Mouse (Mus musculus) lung, postnatal 10 days (tissue): ENCODE data around the gene Unc119.

Source experiments
- DNase-seq: peaks from one replicate; pipeline ENCODE4 v3.0.0; 2021

Gene Unc119

DNA sequence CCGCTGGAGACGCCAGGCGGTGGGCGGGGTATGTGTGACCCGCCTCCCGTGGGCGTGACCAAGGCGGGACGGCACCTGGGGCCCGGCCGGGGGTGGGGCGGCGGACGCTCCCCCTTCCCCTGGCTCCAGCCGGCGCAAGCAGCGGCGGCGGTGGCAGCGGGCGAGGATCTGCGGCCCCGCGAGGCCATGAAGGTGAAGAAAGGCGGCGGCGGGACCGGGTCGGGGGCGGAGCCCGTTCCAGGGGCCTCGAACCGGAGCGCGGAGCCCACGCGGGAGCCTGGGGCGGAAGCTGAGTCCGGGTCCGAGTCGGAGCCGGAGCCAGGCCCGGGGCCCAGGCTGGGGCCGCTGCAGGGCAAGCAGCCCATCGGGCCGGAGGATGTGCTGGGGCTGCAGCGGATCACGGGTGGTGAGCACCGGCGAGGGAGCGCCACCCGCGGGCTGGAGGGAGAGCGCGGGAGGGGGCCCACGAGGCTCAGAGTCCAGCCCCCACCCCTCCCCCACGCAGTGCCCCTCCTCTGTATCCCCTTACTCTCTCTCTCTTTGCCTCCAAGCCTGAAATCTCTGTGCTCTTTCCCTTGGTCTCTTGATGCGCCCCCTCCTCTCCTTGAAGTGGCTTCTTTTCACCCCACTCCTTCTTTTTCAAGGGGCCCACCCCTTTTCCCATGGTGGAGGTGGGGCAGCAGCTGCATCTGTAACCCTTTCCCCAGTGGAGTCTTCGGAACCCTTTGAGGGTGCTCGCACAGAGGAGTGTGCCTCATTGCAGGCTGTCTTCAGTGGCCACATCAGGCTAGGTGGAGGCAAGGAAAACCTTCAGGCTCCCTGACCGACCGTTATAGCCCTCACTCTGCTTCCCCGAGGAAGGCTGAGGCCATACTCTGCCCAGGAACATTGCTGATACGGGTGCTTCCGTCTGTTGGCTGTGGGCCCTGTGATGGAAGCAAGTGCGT lies at the start of gene Unc119:
TSS of gene Unc119 (plus strand) at position 102 of the 947 bp plus-strand sequence.
- DNase-seq = peak; percentile 82

GRCm38 (mm10) chr11:78294585-78294984 lies 48.7 kb upstream of the Unc119 start:
- no peak for DNase-seq

DNA sequence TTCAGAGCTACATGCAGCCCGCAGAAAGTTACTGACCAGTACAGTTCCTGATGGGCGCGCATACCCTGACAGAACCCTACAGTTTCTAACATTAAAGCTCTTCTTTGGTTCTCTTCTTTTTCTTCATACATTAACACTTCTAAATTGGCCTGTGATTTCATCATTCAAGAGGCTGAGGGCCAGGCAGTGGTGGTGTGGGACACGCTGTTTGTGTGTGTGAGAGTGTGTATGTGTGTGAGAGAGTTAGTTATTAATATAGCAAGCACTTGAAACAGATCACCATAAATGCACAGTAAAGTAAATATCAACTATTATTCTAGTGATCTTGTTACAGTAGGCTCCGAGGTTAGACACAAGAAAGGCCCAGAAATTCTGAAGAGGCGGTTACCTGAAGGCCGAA lies 42.4 kb upstream of the Unc119 start:
- no peak for DNase-seq

DNA sequence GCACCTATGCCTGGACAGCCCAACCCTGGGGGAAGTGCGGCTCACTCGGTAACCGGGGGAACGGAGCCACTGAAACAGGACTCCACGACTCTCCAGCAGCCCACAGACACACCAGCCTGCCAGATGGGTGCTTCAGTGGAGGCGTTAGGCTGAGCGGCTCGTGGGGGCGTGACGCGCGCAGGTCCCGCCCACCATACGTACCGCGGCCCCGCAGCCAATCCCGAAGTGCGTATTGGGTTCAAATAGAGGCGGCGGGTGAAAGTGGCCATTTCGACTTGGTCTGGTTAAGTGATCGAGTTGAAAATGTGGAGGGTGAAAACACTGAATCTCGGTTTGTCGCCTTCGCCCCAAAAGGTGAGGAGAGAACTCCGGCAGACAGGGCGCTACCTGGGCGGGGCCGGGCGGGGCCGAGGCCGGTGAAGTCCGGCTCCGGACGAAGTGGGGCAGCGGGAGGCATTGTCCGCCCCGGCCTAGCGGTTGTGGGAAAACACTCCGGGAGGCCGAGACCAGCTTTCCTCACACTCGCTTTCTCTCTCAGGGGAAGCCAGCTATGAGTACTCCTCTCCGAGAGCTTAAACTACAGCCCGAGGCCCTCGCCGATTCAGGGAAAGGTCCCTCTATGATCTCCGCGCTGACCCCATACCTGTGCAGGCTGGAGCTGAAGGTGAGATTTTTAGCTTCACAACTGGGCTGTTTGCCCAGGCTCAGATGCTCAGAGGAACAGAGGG lies 41.8 kb upstream of the Unc119 start, which contains the start of gene Spag5:
TSS of gene Spag5 (plus strand) at position 173 of the 728 bp plus-strand sequence.
- DNase-seq = peak; percentile 92

DNA sequence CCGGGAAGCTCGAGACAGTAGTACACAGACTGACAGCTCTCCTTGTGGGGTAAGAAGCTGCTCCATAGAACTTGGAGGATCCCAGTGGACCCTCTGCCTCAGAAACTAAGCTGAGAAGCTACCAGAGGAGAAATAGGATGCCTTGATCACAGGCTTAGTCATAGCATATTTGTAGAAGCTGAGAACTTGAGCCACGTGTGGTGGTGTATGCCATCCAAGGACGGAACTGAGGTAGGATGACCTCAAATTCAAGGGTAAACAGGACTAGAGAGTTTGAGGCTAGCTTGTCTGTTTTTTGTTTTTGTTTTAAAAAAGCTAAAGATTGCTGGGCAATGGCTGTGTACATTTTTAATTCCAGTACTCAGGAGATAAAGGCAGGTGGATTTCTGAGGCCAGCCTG lies 38.0 kb upstream of the Unc119 start:
- no peak for DNase-seq

GRCm38 (mm10) chr11:78310861-78311511 lies 32.3 kb upstream of the Unc119 start:
- DNase-seq = no peak

DNA sequence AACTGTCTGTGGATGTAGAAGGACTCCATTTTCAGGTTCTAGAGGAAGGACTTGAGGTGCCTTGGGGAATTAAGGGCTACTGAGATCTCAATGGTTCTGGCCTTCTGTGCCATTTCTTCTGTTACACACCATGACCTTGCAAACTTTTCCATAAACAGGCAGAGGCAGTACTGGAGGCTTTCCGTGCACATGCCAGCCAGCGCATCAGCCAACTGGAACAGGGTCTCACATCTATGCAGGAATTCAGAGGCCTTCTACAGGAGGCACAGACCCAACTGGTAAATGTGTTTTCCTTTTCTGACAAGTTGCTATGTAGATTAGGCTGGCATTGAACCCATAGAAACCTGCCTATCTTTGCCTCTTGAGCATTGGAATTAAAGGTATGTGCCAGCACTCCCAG lies 29.6 kb upstream of the Unc119 start:
- DNase-seq = no peak

DNA sequence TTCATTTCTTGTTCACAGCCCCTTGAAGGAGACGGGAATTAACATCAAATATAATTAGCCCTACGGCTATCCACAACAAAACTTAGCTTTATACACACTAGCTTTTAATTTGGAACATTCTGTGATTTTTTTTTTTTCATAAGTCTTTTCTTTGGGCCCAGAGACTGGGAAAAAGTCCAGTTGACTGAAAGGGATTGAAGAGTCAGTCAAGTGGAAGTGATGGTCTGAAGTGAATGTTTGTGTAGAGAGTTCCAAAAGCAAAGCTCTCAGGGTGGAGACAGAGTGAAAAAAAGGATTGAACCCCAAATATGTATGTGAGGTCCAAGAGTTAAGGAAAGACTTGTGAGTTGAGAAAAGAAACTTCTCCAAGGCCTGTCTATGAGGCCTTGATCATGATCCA lies 24.9 kb upstream of the Unc119 start:
- no peak for DNase-seq

- no peak for DNase-seq
These were observed 21.0 kb upstream of the Unc119 start for GRCm38 (mm10) chr11:78322076-78322831.

DNA sequence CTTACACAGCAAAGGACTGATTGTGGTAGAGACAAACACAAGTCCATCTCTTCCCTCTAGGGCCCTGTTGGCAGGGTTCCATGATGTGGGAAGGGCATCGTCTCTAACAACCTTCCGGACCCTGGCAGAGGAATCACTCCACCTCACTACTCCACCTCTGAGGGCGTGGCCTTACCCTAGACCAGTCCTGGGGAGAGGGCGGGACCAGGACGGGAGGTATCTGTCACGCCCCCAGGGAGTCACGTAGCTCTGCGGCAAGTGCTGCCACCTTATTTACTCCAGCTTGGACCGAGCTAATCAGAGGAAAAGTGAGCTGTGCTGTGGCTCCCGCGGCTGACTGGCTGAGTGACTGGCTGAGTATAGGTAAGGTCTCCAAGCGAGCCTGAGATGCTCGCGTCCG lies 20.4 kb upstream of the Unc119 start, which contains the start of gene Aldoc:
TSS of gene Aldoc (plus strand) at position 109 of the 400 bp plus-strand sequence.
- peak; percentile 90 for DNase-seq

DNA sequence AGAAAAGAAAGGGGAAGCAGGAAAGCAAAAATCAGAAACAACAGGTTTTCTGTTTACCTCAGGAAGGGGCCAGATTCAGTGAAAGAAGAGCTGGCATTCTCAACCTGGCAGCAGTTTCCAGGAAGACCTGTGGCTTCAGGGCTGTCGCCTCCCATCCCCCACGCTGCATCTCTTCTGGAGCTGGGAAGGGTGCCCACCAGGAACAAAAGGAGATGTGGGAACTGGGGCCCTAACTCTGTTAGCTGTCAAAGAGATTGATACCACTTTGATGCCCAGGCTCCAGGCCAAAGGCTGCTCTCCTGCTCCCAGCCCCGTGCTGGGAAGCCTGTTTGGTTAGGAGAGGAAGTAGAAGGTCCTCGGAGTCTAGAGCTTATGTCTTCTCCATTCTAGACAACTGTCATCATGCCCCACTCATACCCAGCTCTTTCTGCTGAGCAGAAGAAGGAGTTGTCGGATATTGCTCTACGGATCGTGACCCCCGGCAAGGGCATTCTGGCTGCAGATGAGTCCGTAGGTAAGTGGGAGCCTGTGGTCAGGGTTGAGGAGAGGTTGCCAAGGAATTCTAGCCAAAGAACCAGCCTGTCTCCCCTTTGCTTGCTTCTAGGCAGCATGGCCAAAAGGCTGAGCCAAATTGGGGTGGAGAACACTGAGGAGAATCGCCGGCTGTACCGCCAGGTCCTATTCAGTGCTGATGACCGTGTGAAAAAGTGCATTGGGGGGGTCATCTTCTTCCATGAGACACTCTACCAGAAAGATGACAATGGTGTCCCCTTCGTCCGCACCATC lies 19.1 kb upstream of the Unc119 start:
- DNase-seq = no peak

DNA sequence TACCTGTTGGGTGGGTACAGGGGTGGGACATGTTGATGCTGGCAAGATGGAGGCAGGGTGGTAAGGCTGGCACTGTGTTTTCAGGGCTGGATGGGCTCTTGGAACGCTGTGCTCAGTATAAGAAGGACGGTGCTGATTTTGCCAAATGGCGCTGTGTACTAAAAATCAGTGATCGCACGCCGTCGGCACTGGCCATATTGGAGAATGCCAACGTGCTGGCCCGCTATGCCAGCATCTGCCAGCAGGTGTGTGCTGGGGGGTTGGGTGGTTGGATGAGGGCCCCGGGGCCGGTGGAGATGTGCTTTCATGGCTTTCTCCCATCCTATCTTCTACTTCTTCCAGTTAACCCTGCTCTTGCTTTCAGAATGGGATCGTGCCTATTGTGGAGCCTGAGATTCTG lies 18.3 kb upstream of the Unc119 start:
- DNase-seq = no peak

- no peak for DNase-seq
These were observed 16.1 kb upstream of the Unc119 start for GRCm38 (mm10) chr11:78327215-78327614.

- peak; percentile 99 for DNase-seq
These were observed 15.4 kb upstream of the Unc119 start, which contains the start of gene Pigs for GRCm38 (mm10) chr11:78327634-78328511. Pigs (plus strand) TSS chr11:78328415.

GRCm38 (mm10) chr11:78328512-78329056 lies 14.7 kb upstream of the Unc119 start:
- DNase-seq = no peak

GRCm38 (mm10) chr11:78332676-78333075 lies 10.6 kb upstream of the Unc119 start:
- no peak for DNase-seq

DNA sequence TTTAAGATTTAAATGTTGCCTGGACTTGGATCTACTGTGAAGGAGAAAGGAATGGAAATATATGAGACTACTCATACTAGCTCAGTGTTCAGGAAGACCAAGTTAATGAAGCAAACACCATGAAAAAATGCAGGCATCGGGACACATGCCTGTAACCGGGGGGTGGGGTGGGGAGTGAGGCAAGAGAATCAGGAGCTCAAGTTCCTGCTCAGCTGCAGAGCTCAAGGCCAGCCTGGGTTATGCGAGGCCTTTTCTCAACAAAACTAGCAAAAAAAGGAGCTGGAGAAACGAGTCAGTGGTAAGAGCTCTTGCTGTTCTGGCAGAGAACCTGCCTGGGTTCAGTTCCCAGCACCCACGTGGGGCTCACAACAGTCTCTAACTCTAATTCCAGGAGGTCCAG lies 9.3 kb upstream of the Unc119 start:
- no peak for DNase-seq

- no peak for DNase-seq
These were observed 6.2 kb upstream of the Unc119 start for GRCm38 (mm10) chr11:78337040-78337439.

- no peak for DNase-seq
These were observed 1.6 kb upstream of the Unc119 start for GRCm38 (mm10) chr11:78341702-78342101.

- DNase-seq = no peak
These were observed 1.1 kb downstream of the Unc119 start for GRCm38 (mm10) chr11:78344328-78344889.
